Mouse (Mus musculus) megakaryocyte, adult 5-6 weeks (primary cell): ENCODE results near the gene Srsf1. TPM values are rescaled to one million over a fixed set of nuclear protein-coding genes. Genes with fewer than 3 reads are reported as not detected.
A peak's percentile ranks its signal among the peaks of the same experiment; 100 is the strongest.
"Not testable (repeated sequence)": the region's sequence is repeated elsewhere in the genome, so short reads cannot be mapped to it uniquely, and the experiment has no call there.

ENCODE experiments used
- ATAC-seq: 2 replicates; pipeline ENCODE4 v1.8.0; 2016; ENCODE audit warnings: mild to moderate bottlenecking, inconsistent platforms; ENCODE audit not compliant: poor library complexity, severe bottlenecking
- total RNA-seq, 2 experiments: library from RNA; stranded (forward) in 1 of 2; stranded (reverse) in 1 of 2; fragments of 153-499, 151-499 nt in 1 of 2; fragments of 221-1000, 200-1000 nt in 1 of 2; gene quantifications; 2 replicates each; pipeline versions ENCODE4 v1.2.3 to v1.2.4; 2015 to 2017

Srsf1 gene
- total RNA-seq, 2 experiments from 2014 or later = 146 to 369 TPM

DNA sequence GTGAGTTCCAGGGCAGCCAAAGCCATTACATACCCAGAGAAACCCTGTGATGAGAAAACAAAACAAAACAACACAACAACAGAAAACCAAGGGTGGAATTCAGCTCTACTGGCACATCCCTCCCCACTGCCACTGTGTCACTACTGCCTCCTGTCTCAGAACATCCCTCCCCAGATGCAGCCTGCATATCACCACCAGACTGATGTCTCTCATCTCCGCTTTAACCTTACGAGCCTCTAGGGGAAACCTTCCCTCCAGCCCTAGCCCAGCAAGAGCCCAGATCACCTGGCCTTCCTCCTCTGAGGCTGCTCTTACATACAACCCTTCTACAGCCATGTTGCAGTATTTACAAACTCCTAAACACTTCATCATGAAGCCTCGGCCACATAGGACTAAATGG, 9.8 kb upstream of the Srsf1 start:
- no peak for ATAC-seq

DNA sequence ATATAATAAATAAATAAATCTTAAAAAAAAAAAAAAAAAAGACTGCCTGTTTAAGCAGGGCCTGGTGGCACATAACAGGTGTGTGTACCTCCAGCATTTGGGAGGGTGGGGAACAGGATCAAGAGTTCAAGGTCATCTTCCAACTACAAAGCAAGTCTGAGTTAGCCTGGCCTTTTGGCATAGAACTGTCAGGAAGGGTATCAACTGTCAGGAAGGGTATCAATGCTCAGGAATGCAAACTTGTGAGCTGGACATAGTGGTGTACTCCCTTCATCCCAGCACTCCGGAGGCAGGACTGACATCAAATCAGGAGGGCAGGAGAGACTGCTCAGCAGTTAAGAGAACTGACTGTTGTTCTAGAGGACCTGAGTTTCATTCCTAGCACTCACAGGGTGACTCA, 8.1 kb upstream of the Srsf1 start:
- no peak for ATAC-seq

GRCm38 (mm10) chr11:88044314-88044713, 2.9 kb upstream of the Srsf1 start:
- ATAC-seq = no peak

GRCm38 (mm10) chr11:88045159-88045558, 2.0 kb upstream of the Srsf1 start:
- not testable (repeated sequence) for ATAC-seq

GRCm38 (mm10) chr11:88045878-88046277, 1.3 kb upstream of the Srsf1 start:
- no peak for ATAC-seq

GRCm38 (mm10) chr11:88046323-88046937, 743 bp upstream of the Srsf1 start:
- ATAC-seq = no peak

- peak; percentile 25 for ATAC-seq
These were observed 828 bp downstream of the Srsf1 start for GRCm38 (mm10) chr11:88047871-88048531.

- no peak for ATAC-seq
These were observed 1.9 kb downstream of the Srsf1 start for GRCm38 (mm10) chr11:88048961-88049670.

GRCm38 (mm10) chr11:88049732-88050131, 2.6 kb downstream of the Srsf1 start:
- ATAC-seq = no peak

GRCm38 (mm10) chr11:88052638-88053037, 5.5 kb downstream of the Srsf1 start:
- no peak for ATAC-seq

- ATAC-seq = no peak
These were observed 6.6 kb downstream of the Srsf1 start for GRCm38 (mm10) chr11:88053821-88054220.

DNA sequence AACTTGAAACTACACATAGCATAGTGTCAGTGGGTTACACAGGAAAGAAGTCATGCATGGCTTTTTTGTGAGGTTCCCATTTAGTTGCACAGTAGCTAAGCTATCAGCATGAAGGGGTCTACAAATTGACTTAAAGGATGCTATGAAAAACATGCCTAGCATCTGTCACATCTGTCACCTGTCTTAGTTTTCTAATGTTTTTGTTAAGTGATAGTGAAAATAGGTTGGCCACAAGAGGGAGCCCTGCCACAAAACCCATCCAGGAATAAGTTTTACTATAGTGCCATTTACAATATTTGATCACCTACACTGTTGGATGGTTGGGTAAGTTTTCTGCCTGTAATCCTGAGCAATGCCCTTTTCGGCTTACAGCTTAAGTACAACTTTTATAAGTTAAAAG, 7.4 kb downstream of the Srsf1 start:
- peak; percentile 65 for ATAC-seq

DNA sequence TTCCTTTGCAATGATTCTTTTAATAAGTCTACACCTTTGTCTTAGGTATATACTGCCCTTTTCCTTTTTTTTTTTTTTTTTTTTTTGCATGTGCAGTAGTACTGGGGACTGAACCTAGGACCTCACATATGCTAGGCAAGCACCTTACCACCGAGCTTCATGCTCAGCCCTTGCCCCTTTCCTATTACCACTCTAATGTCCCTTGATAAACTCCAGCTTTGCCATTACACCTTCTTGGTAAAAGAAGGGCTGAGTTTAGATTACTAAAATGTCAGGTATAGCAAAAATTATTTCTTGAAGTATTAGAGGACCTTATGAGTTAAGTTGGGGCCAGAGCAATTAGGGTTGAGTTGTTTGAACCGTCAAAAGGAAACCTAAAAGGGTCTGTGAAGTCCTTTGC, 8.6 kb downstream of the Srsf1 start:
- ATAC-seq = no peak

DNA sequence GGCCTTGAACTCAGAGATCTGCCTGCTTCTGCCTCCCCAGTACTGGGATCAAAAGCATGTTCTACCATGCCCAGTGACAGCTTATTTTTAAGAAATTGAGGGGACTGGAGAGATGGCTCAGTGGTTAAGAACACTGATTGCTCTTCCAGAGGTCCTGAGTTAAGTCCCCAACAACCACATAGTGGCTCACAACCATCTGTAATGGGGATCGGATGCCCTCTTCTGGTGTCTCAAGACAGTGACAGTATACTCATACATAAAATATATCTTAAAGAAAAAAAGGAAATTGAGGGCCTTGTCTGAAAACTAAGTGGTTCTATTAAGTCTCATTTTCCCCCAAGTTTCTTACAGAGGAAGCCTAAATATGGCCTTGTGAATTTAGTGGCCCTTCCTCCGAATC, 10.6 kb downstream of the Srsf1 start:
- no peak for ATAC-seq

- ATAC-seq = peak; percentile 98
These were observed 12.0 kb downstream of the Srsf1 start for GRCm38 (mm10) chr11:88059141-88059540.

DNA sequence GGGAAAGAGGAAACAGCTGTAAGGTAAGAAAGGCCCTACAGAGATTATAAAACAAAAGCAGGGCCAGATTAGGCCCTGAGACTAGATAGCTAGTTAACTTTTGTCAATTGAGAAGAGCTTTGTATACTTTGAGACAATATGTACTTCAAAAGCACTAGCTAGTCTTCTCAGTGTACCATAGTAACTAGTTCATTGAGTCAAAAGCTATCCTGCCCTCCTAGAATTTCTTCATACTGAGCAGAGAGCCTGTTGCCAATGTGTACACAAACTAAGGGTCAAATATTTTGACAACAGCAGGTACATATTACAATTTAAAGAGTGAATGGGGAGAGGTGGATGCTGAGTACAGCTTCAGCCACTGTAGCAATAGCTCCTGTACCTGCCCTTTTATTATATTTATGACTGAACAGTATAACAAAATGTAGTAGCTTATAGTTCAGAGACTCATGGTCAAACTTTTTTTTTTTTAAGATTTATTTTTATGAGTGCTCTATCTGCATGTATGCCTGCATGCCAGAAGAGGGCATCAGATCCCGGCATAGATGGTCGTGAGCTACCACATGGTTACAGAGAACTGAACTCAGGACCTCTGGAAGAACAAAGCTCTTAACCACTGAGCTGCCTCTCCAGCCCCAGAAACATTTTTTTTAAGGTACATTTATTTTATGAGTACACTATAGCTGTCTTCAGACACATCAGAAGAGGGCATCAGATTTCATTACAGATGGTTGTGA, 14.9 kb downstream of the Srsf1 start:
- ATAC-seq = no peak

- no peak for ATAC-seq
These were observed 18.6 kb downstream of the Srsf1 start for GRCm38 (mm10) chr11:88065732-88066131.

- ATAC-seq = no peak
These were observed 20.0 kb downstream of the Srsf1 start for GRCm38 (mm10) chr11:88067191-88067585.

DNA sequence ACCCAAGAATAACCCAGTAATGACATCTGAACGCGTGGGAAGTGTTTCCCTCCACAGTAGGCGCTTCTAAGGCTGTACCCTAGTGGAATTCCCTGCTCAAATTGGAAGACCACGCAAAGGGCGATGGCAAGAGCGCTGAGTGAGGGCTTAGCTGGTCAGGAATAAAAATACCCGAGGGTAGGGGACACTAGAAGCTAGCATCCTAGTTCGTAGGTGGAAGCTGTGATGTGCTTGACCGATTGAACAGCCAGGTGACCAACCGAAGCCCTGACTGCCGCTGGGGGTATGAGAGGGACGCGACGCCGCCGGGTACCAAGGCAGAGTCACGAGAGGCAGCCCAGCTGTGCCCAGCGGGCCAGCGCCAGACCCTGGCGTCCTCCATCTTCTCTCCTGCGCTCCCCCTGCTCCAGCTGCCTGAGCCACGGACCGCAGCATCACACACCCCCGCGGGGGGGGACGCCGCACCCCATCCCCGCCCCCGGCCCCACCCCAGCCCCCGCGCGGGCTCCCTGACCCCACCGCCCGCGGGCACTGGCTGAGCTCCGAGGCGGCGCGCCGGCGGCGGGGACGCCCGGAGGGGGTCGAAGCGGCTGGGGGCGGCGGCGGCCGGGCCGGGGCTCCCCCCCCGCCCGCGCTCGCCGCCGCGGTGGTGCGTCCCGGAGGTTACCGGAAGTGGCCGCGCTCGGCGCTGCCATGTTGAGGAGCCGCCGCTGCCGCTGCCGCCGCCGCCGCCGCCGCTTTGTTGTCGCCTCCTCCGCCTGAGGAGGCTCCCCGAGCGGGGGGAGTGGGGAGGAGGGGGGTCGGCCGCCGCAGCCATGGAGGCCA, 20.6 kb downstream of the Srsf1 start, which contains the start of gene Vezf1:
Gene Vezf1 (plus strand): TSS at position 694 of the 825 bp plus-strand sequence.
- ATAC-seq = peak; percentile 82
